Mouse (Mus musculus) C2C12 (cell line): Measurements from ENCODE around the gene Fras1.

Source experiments
- CTCF ChIP-seq: IDR thresholded peaks from one replicate; pipeline ENCODE4 v1.5.1; 2011; ENCODE audit not compliant: control insufficient read depth, insufficient read depth, insufficient read length
- FOSL1 ChIP-seq: IDR thresholded peaks from one replicate; pipeline ENCODE4 v1.8.0; 2011; ENCODE audit warnings: mild to moderate bottlenecking, low read length; ENCODE audit not compliant: poor library complexity, insufficient read depth, severe bottlenecking
- MAX ChIP-seq: IDR thresholded peaks from one replicate; pipeline ENCODE4 v1.6.1; 2011; ENCODE audit warnings: mild to moderate bottlenecking, control low read depth
- USF1 ChIP-seq: IDR thresholded peaks from one replicate; pipeline ENCODE4 v1.6.1; 2011; ENCODE audit warnings: low read depth, mild to moderate bottlenecking, control low read depth, moderate library complexity

DNA sequence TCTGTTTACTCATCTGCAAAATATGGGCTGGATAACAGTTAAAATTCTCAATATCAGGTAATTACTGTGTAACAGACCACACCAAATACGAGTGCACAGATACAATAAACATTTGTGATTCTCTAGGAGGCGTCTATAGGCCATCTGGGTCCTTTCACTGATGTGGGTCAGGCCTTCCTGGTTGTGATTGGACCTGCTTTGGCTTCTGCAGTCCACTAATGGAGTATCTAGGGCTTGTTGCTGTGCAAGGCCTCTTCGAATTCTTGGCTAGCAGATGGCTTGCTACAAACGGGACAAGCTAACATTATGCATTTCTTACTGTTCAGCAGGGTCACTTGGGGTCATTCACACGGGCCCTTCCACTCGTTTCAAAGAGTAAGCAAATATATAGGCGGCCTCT lies 92.7 kb downstream of the Fras1 start:
- TF ChIP-seq FOSL1, result no peak
- no peak for TF ChIP-seq CTCF
- TF ChIP-seq USF1, result no peak
- no peak for TF ChIP-seq MAX
